Mouse (Mus musculus): ENCODE measurements around the gene Zfp771. TPM values are rescaled to one million over a fixed set of nuclear protein-coding genes. Genes with fewer than 3 reads are reported as not detected.

Zfp771 gene
- 8.5 TPM for polyA plus RNA-seq (2015; fragmentation: Illumina TruSeq; extraction: RNeasy Lipid Tissue Mini Kit (QIAGEN cat#74804); ENCODE audit: insufficient read depth, low read depth, low replicate concordance)

DNA sequence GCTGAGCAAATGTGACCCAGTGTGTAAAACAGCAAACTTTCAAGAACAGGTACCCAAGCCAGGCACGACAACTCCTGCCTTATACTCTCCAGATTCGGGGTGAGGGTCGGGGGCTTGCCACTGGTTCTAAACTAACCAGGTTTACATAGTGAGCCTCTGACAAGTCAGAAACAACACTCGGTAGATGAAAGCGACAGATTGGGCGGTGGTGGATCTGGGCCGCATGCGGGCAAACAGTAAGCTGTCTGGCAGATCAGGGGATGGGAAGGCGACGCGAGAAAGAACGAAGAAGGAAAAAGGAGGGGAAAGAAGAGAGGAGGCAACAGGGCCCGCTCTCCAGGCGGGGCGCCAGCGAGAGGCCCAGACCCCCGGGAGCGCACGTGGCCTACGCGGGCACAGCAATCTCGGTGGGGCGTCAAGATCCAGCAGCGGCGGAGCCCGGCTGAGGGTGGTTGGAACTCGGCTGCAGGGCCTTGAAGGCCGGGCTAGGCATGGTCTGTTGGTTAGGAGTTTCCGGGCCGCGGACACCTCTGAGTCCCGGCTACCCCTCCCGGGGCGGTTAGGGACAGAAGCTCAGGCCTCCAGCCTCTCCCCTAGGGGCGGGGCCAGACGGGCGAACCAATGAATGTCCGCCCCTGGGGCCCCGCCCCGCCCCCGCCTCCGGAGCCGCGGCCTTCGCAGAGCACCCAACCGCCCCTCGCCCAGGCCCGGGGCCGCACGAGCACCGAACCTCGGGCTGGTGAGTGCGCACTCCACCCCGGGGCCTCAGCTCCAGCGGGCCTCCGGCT is at the start of gene Zfp771:
TSS of gene Zfp771 (plus strand) at position 405 of the 788 bp plus-strand sequence.

DNA sequence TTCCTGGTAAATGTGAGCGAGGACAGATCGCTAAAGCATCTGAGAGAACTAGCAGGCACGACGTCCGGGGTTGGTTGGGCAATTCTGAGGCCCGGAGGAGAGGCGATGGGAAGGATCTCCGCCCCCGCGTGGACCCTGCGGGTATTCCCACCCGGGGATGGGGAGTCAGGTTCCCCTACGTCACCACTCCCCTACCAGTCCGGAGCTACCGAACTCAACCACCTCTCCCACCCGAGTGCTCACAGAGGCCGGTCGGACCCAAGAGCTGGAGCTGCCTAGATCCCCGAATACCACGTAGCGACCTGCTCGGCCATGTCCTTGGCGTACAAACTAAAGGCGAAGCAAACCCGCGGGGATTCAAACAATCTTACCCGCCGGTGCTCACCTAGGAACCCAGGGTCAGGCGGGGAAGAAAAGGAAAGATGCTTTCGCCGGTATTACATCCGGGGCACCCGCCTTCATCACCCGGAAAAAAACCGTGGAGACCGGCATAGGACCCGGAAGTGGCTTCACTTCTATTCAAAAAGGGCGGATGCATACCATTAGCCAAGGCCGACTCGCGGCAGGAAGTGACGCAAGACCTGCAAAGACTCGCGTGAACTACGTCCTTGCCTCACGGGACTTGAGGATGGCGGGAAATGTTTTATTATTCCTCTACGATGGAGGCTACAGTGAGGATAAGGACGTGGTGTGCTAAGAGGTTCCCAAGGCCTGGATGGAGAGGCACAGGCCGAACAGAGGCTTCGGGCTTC is 48.4 kb upstream of the Zfp771 start, which contains the start of gene Cd2bp2:
TSS of gene Cd2bp2 (minus strand) at position 507 of the 752 bp plus-strand sequence.

DNA sequence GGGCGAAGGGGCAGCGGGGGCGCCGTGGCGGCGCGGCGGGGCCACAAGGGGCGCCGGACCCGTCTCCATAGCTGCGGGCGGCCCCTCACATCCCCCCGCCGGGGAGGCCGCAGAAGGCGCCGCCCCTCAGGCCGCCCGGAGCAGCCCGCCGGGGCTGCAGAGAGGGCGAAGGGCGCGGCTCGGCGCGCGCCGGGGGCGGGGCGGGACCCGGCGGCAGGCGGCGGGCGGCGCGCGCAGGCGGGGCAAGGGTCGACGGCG is 35.9 kb upstream of the Zfp771 start, which contains the start of gene Tbc1d10b:
TSS of gene Tbc1d10b (minus strand) at position 174 of the 258 bp plus-strand sequence.

DNA sequence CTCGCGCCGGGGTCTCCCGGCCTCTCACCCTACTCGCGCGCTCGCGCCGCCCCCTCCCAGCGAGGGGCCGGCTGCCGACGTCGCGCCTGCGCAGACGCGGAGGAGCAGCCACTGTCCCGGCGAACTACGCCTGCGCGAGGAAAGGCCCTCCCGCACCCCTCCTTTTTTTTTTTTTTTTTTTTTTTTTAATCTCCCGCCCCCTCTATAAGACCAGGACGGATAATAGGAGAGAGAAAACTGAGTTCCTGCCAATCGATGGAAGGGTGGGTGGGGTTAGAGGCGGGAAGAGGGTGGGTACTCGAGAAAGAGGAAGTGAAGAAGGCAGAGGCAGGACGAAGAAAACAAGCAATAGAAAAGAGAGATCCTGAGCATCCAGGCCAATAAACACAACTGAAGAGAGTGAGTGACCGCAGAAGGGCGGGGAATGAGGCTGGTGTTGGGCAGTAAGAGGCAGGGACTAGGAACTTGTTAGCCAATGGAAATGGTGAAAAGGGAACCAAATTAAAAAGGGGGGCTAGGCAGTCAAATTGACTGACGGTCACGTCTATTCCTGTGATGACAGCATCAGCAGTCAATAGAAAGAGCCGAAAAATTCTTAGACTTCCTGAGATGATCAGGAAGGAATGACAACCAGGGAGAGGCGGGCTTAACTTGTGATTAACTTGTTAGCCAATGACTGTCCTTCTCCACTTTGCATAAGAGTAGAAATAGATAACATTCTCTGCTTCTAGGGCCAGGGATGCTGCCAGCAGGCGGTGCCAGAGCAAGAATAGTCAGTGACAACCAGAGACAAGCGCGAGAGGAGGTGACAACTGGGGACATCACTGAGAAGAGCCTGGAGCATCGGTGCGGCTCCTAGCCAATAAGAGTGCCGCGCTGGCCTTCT is 35.3 kb upstream of the Zfp771 start, which contains the start of gene Mylpf:
TSS of gene Mylpf (plus strand) at position 338 of the 886 bp plus-strand sequence.

DNA sequence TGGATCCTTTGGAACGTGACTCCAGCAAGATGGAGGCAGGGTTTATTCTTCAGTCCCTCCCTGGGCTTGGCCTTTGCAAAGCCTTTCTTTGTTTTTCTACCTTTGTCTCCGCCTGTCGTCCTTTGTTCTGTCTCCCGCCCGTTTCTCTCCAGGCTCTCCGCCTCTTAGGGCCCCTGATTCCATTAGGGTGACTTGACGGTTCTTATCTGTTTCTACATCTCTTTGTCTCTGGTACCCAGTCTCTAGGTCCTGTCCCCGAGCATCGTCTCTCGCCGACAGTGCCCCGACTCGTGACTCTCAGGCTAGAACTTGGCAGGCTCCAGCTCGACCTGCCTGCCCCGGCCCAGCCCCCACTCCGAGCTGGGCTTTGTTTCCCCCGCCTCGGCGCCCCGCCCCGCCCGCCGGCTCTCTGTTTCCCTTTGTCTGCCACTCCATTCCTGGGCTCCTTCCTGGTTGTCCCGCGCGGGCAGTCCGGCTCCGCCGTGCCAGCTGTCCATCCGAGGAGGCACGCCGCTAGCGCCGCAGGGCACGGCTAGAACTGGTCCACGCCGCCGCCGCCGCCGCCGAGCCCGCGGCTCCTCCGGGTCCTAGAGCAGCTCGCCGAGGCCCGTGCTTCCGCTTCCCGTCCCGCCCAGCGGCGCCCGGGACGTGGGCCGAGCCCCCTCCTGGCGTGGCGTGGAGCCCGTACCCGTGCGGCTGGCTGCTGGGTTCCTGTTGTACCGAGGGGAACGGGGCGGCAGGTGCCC is 11.3 kb upstream of the Zfp771 start, which contains the start of the genes Zfp553 and Sept1:
TSS of gene Zfp553 (plus strand) at position 440 of the 746 bp plus-strand sequence.
TSS of gene Sept1 (minus strand) at position 509 of the 746 bp plus-strand sequence.

DNA sequence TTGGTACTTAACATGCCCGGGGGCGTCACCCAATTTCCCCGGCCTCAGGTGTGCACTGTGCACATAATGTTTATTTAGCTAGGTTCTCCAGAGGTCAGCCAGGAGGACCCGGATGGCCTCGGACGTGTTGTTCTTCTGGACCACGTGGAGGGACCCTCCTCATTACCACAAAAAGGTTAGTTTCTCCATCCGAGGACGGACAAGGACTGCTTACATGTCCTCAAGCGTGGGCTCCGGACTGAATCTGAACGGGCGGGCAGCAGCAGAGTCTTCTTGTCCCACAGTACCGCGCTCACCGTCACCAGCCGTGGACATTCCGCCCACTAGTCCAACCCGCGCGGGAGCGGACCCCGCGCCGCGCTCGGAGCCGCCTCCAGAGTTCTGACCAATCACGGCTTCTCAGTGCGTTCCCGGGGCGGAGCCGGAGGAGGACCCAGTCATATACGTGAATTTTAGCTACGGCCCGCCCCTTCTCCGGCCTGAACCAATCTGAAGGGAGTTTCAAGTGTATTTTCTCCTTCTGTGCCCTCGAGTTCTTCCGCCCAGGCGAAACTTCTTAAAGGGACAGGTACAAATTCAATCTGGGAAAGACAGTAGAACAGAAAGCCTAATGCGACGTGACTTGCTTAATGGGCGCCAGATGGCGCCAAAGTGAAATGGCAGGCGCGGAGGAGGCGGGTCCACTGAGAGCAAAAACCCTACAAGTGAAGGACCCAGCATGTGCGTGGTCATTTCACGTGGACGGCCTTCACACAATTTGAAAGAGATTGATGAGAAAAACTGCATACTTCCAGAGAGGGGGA is 16.4 kb downstream of the Zfp771 start, which contains the start of gene Dctpp1:
TSS of gene Dctpp1 (minus strand) at position 401 of the 803 bp plus-strand sequence.

DNA sequence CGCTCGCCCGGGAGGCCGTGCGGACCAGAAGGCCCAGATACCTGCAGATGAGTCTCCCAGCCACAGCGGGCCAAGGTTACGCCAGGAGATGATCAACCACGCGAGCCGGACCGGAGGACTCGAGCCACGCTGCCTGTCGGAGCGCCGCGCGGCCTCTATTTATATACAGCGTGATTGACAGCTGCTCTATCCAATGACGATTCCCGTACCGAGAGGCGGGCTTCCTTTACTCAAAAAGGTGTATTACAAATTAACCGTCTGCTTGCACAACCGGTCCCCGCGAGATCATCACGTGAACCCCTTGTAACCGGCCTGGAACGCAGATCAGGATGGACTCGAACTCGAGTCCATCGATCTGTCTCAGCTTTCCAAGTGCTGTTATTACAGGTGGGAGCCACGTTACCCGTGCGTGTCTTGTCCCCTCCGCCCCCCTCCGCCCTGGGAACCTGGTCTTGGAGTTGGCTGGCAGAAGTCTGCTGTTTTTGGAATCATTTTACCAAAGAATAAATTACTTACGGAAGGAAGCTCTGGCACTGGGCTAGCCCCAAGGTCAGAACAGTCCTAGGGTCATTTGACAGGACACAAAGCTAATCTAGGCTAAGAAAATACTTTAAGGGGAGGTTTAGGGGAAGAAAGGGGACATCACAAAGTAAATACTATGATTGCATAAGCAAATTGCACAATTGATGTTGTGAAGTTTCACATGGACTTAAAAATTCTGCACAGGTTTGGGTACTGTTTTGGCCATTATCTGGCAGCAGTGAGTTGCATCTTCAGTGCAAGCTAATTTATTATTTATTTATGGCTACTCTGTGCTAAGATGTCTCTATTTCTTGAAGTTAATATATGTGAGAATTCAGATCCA is 30.1 kb downstream of the Zfp771 start, which contains the start of gene Sephs2:
TSS of gene Sephs2 (minus strand) at position 131 of the 865 bp plus-strand sequence.

DNA sequence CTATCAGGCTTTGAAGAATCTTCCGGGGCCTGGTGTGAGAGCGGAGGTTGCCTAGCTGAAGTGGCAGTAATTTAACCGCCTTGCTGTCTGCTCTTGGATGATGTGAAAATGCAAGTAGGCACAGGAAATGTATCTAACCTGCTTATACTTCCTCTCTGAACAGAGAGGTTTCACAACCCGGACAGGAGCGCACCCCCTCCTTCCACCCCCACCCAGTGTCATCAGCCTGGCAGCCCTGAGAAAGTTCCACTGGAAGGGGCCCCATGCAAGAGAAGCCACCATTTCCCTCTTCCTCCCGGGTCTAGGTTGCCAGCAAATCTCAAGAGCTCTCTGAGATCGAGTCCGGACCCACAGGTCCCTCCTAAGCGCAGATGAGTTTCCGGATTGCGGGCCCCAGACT is 52.0 kb downstream of the Zfp771 start, which contains the start of gene Itgal:
TSS of gene Itgal (plus strand) at position 163 of the 400 bp plus-strand sequence.

Other genes starting within 250 kb of the Zfp771 start
- 10.7 TPM for gene Mvp, start 229.7 kb upstream of the Zfp771 start, polyA plus RNA-seq (2015; fragmentation: Illumina TruSeq; extraction: RNeasy Lipid Tissue Mini Kit (QIAGEN cat#74804); ENCODE audit: insufficient read depth, low read depth, low replicate concordance)
- not detected for gene Pagr1b, start 227.8 kb upstream of the Zfp771 start, polyA plus RNA-seq (2015; fragmentation: Illumina TruSeq; extraction: RNeasy Lipid Tissue Mini Kit (QIAGEN cat#74804); ENCODE audit: insufficient read depth, low read depth, low replicate concordance)
- gene Pagr1a, start 226.9 kb upstream of the Zfp771 start, polyA plus RNA-seq (2015; fragmentation: Illumina TruSeq; extraction: RNeasy Lipid Tissue Mini Kit (QIAGEN cat#74804); ENCODE audit: insufficient read depth, low read depth, low replicate concordance) = 17.2 TPM
- gene Gm42742, start 223.2 kb upstream of the Zfp771 start, polyA plus RNA-seq (2015; fragmentation: Illumina TruSeq; extraction: RNeasy Lipid Tissue Mini Kit (QIAGEN cat#74804); ENCODE audit: insufficient read depth, low read depth, low replicate concordance) = 3.3 TPM
- 0.76 TPM for gene Prrt2, start 223.1 kb upstream of the Zfp771 start, polyA plus RNA-seq (2015; fragmentation: Illumina TruSeq; extraction: RNeasy Lipid Tissue Mini Kit (QIAGEN cat#74804); ENCODE audit: insufficient read depth, low read depth, low replicate concordance)
- gene Maz, start 217.2 kb upstream of the Zfp771 start, polyA plus RNA-seq (2015; fragmentation: Illumina TruSeq; extraction: RNeasy Lipid Tissue Mini Kit (QIAGEN cat#74804); ENCODE audit: insufficient read depth, low read depth, low replicate concordance) = 33.7 TPM
- gene Kif22, start 201.8 kb upstream of the Zfp771 start, polyA plus RNA-seq (2015; fragmentation: Illumina TruSeq; extraction: RNeasy Lipid Tissue Mini Kit (QIAGEN cat#74804); ENCODE audit: insufficient read depth, low read depth, low replicate concordance) = 0.39 TPM
- 25,813 TPM for gene Zg16, start 156.9 kb upstream of the Zfp771 start, polyA plus RNA-seq (2015; fragmentation: Illumina TruSeq; extraction: RNeasy Lipid Tissue Mini Kit (QIAGEN cat#74804); ENCODE audit: insufficient read depth, low read depth, low replicate concordance)
- gene AI467606, start 152.9 kb upstream of the Zfp771 start, polyA plus RNA-seq (2015; fragmentation: Illumina TruSeq; extraction: RNeasy Lipid Tissue Mini Kit (QIAGEN cat#74804); ENCODE audit: insufficient read depth, low read depth, low replicate concordance) = 2.4 TPM
- gene Qprt, start 122.0 kb upstream of the Zfp771 start, polyA plus RNA-seq (2015; fragmentation: Illumina TruSeq; extraction: RNeasy Lipid Tissue Mini Kit (QIAGEN cat#74804); ENCODE audit: insufficient read depth, low read depth, low replicate concordance) = 0.54 TPM
- gene Spn, start 106.5 kb upstream of the Zfp771 start, polyA plus RNA-seq (2015; fragmentation: Illumina TruSeq; extraction: RNeasy Lipid Tissue Mini Kit (QIAGEN cat#74804); ENCODE audit: insufficient read depth, low read depth, low replicate concordance) = 0.24 TPM
- 10.8 TPM for gene Cd2bp2, start 48.2 kb upstream of the Zfp771 start, polyA plus RNA-seq (2015; fragmentation: Illumina TruSeq; extraction: RNeasy Lipid Tissue Mini Kit (QIAGEN cat#74804); ENCODE audit: insufficient read depth, low read depth, low replicate concordance)
- 7.0 TPM for gene Tbc1d10b, start 35.8 kb upstream of the Zfp771 start, polyA plus RNA-seq (2015; fragmentation: Illumina TruSeq; extraction: RNeasy Lipid Tissue Mini Kit (QIAGEN cat#74804); ENCODE audit: insufficient read depth, low read depth, low replicate concordance)
- gene Mylpf, start 35.4 kb upstream of the Zfp771 start, polyA plus RNA-seq (2015; fragmentation: Illumina TruSeq; extraction: RNeasy Lipid Tissue Mini Kit (QIAGEN cat#74804); ENCODE audit: insufficient read depth, low read depth, low replicate concordance) = 1.5 TPM
- gene Zfp553, start 11.2 kb upstream of the Zfp771 start, polyA plus RNA-seq (2015; fragmentation: Illumina TruSeq; extraction: RNeasy Lipid Tissue Mini Kit (QIAGEN cat#74804); ENCODE audit: insufficient read depth, low read depth, low replicate concordance) = 2.2 TPM
- gene Sept1, start 11.1 kb upstream of the Zfp771 start, polyA plus RNA-seq (2015; fragmentation: Illumina TruSeq; extraction: RNeasy Lipid Tissue Mini Kit (QIAGEN cat#74804); ENCODE audit: insufficient read depth, low read depth, low replicate concordance) = 2.8 TPM
- gene Dctpp1, start 16.4 kb downstream of the Zfp771 start, polyA plus RNA-seq (2015; fragmentation: Illumina TruSeq; extraction: RNeasy Lipid Tissue Mini Kit (QIAGEN cat#74804); ENCODE audit: insufficient read depth, low read depth, low replicate concordance) = 12.0 TPM
- 21.0 TPM for gene Sephs2, start 29.8 kb downstream of the Zfp771 start, polyA plus RNA-seq (2015; fragmentation: Illumina TruSeq; extraction: RNeasy Lipid Tissue Mini Kit (QIAGEN cat#74804); ENCODE audit: insufficient read depth, low read depth, low replicate concordance)
- 0.55 TPM for gene Itgal, start 52.0 kb downstream of the Zfp771 start, polyA plus RNA-seq (2015; fragmentation: Illumina TruSeq; extraction: RNeasy Lipid Tissue Mini Kit (QIAGEN cat#74804); ENCODE audit: insufficient read depth, low read depth, low replicate concordance)
- gene Zfp768, start 101.3 kb downstream of the Zfp771 start, polyA plus RNA-seq (2015; fragmentation: Illumina TruSeq; extraction: RNeasy Lipid Tissue Mini Kit (QIAGEN cat#74804); ENCODE audit: insufficient read depth, low read depth, low replicate concordance) = 4.1 TPM
- 1.6 TPM for gene Zfp747, start 131.8 kb downstream of the Zfp771 start, polyA plus RNA-seq (2015; fragmentation: Illumina TruSeq; extraction: RNeasy Lipid Tissue Mini Kit (QIAGEN cat#74804); ENCODE audit: insufficient read depth, low read depth, low replicate concordance)
- 0.54 TPM for gene 9130019O22Rik, start 142.9 kb downstream of the Zfp771 start, polyA plus RNA-seq (2015; fragmentation: Illumina TruSeq; extraction: RNeasy Lipid Tissue Mini Kit (QIAGEN cat#74804); ENCODE audit: insufficient read depth, low read depth, low replicate concordance)
- gene E430018J23Rik, start 149.4 kb downstream of the Zfp771 start, polyA plus RNA-seq (2015; fragmentation: Illumina TruSeq; extraction: RNeasy Lipid Tissue Mini Kit (QIAGEN cat#74804); ENCODE audit: insufficient read depth, low read depth, low replicate concordance) = 1.1 TPM
- 3.5 TPM for gene Zfp764, start 162.5 kb downstream of the Zfp771 start, polyA plus RNA-seq (2015; fragmentation: Illumina TruSeq; extraction: RNeasy Lipid Tissue Mini Kit (QIAGEN cat#74804); ENCODE audit: insufficient read depth, low read depth, low replicate concordance)
- gene Zfp688, start 177.8 kb downstream of the Zfp771 start, polyA plus RNA-seq (2015; fragmentation: Illumina TruSeq; extraction: RNeasy Lipid Tissue Mini Kit (QIAGEN cat#74804); ENCODE audit: insufficient read depth, low read depth, low replicate concordance) = 6.0 TPM
- gene Zfp689, start 204.9 kb downstream of the Zfp771 start, polyA plus RNA-seq (2015; fragmentation: Illumina TruSeq; extraction: RNeasy Lipid Tissue Mini Kit (QIAGEN cat#74804); ENCODE audit: insufficient read depth, low read depth, low replicate concordance) = 1.1 TPM
- 21.0 TPM for gene Prr14, start 215.3 kb downstream of the Zfp771 start, polyA plus RNA-seq (2015; fragmentation: Illumina TruSeq; extraction: RNeasy Lipid Tissue Mini Kit (QIAGEN cat#74804); ENCODE audit: insufficient read depth, low read depth, low replicate concordance)
- 18.9 TPM for gene Fbrs, start 234.9 kb downstream of the Zfp771 start, polyA plus RNA-seq (2015; fragmentation: Illumina TruSeq; extraction: RNeasy Lipid Tissue Mini Kit (QIAGEN cat#74804); ENCODE audit: insufficient read depth, low read depth, low replicate concordance)